Mouse (Mus musculus): ENCODE data around the gene Clec18a. TPM values are rescaled to one million over a fixed set of nuclear protein-coding genes. Genes with fewer than 3 reads are reported as not detected.

The Clec18a gene
- total and polyA plus RNA-seq, 3 experiments, result not detected

DNA sequence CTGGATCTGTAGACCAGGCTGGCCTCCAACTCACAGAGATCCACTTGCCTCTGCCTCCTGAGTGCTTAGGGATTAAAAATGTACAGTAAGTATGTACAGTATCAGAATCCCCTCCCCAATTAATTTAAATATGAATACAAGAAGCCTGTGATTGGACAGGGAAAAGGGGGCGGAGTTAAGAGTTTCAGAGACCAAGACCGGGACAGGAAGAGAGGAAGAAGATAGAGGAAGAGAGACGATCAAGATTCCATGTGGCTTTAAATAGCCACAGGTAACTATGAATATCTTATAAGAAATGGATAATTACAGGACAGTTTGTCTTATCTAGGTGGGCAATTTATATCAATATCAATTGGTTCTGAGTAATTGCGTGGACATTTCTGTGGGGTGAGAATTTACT lies 62.6 kb downstream of the Clec18a start:
- Histone ChIP-seq H3K79me2 (ENCODE audit: control insufficient read depth, insufficient read depth, low read length, poor library complexity) (peaks cover 19% of the 10 kb centered on the region), H3K36me3 (ENCODE audit: control insufficient read depth in 1 of 2, insufficient read depth in 2 of 2, low read length in 2 of 2) (peaks cover 0 to 24% of the 10 kb centered on the region in 2 experiments; a peak in 2 of 4 replicates), H3K9me3 (replicated peaks; ENCODE audit: insufficient read depth, low read length) (no peaks in the 10 kb centered on the region), H3K27me3 (ENCODE audit: control insufficient read depth in 1 of 2, insufficient read depth in 2 of 2, low read length in 2 of 2) (no peaks in the 10 kb centered on the region), H3K4me1 (ENCODE audit: control insufficient read depth in 1 of 2, insufficient read depth in 2 of 2, low read length in 2 of 2) (peaks cover 5 to 15% of the 10 kb centered on the region in 2 experiments; a peak in 3 of 4 replicates), H3K4me3 (ENCODE audit: control insufficient read depth in 1 of 2, insufficient read depth in 1 of 2, low read depth in 2 of 2, low read length in 2 of 2) (peak overlapping the region; percentile 70 to 85), H3K9ac (ENCODE audit: control insufficient read depth, low read depth, low read length, poor library complexity, severe bottlenecking) (peak overlapping the region; percentile 73), H3K27ac (ENCODE audit: control insufficient read depth, low read depth, low read length) (0 out of 2 replicates have a peak overlapping the region, but pooled peaks have one; percentile 29)
- no peak for TF ChIP-seq MAFK (IDR thresholded peaks at IDR 0.05; ENCODE audit: borderline replicate concordance, low read depth, low read length)
- TF ChIP-seq MYB (IDR thresholded peaks at IDR 0.05; ENCODE audit: low read depth, low read length), result no peak
- peak; percentile 60; the same call in 1 of the 2 replicates for TF ChIP-seq MYC (IDR thresholded peaks at IDR 0.05; ENCODE audit: low read depth, low read length)
- peak; percentile 43; the same call in 1 of the 2 replicates for TF ChIP-seq ZMIZ1 (IDR thresholded peaks at IDR 0.05; ENCODE audit: low read depth, low read length)
- no peak for TF ChIP-seq USF2 (IDR thresholded peaks at IDR 0.05; ENCODE audit: borderline replicate concordance in 1 of 2, insufficient read depth in 1 of 2, low read depth in 1 of 2, low read length in 2 of 2)
- no peak for TF ChIP-seq GABPA (IDR thresholded peaks at IDR 0.05; ENCODE audit: low read depth, low read length)
- TF ChIP-seq MEF2A (IDR thresholded peaks at IDR 0.05; ENCODE audit: extremely low read depth, insufficient replicate concordance, low read depth, low read length, poor library complexity, severe bottlenecking), result no peak
- peak; percentile 69; the same call in 1 of the 2 replicates for TF ChIP-seq ELF1 (IDR thresholded peaks at IDR 0.05; ENCODE audit: low read depth, low read length)
- TF ChIP-seq MAX (IDR thresholded peaks at IDR 0.05; ENCODE audit: low read length), result peak; percentile 24; the same call in 1 of the 2 replicates
- peak; percentile 86 for TF ChIP-seq MXI1 (IDR thresholded peaks at IDR 0.05; ENCODE audit: low read depth, low read length)
- no peak for TF ChIP-seq BHLHE40 (IDR thresholded peaks at IDR 0.05; ENCODE audit: borderline replicate concordance, low read depth, low read length)
- no peak for TF ChIP-seq E2F4 (IDR thresholded peaks at IDR 0.05; ENCODE audit: borderline replicate concordance, low read depth, low read length)
- peak; percentile 22; the same call in 1 of the 2 replicates for TF ChIP-seq RCOR1 (IDR thresholded peaks at IDR 0.05; ENCODE audit: low read depth, low read length)
- TF ChIP-seq GATA1 (IDR thresholded peaks at IDR 0.05; ENCODE audit: low read depth, low read length), result no peak
- TF ChIP-seq TBP (IDR thresholded peaks at IDR 0.05; ENCODE audit: low read depth, low read length), result peak; percentile 79
- TF ChIP-seq NELFE (IDR thresholded peaks at IDR 0.05; ENCODE audit: low read depth, low read length), result peak; percentile 51; the same call in 1 of the 2 replicates
- no peak for TF ChIP-seq ZC3H11A (IDR thresholded peaks at IDR 0.05; ENCODE audit: low read depth, low read length)
- no peak for TF ChIP-seq JUND (IDR thresholded peaks at IDR 0.05; ENCODE audit: low read depth, low read length)
- no peak for TF ChIP-seq POLR2AphosphoS5 (IDR thresholded peaks at IDR 0.05; ENCODE audit: borderline replicate concordance, low read depth, low read length)
- TF ChIP-seq POLR2AphosphoS2 (IDR thresholded peaks at IDR 0.05; ENCODE audit: low read length), result peak; percentile 59; the same call in 1 of the 2 replicates
- no peak for TF ChIP-seq CHD1 (IDR thresholded peaks at IDR 0.05; ENCODE audit: low read depth, low read length)
- TF ChIP-seq HCFC1 (IDR thresholded peaks at IDR 0.05; ENCODE audit: low read depth, low read length), result peak; percentile 24; the same call in 1 of the 2 replicates
- peak; percentile 70; the same call in 1 of the 2 replicates for TF ChIP-seq SIN3A (IDR thresholded peaks at IDR 0.05; ENCODE audit: low read length)
- TF ChIP-seq POLR2A (IDR thresholded peaks at IDR 0.05; ENCODE audit: control insufficient read depth in 1 of 2, insufficient read depth in 1 of 2, low read depth in 1 of 2, low read length in 2 of 2, poor library complexity in 1 of 2), result peak in 1 of 2 experiments; percentile 66; a peak in 2 of 4 replicates
- peak; percentile 93 for DNase-seq (ENCODE audit: low read depth, low spot score)

All from MEL (cell line).